Mouse (Mus musculus) telencephalon, adult 2 months (tissue): ENCODE results near the gene Wars2.
A peak's percentile ranks its signal among the peaks of the same experiment; 100 is the strongest.

Experiments used
- DNase-seq: peaks from one replicate; pipeline ENCODE4 v3.0.0-alpha.2; 2011; ENCODE audit warnings: low read depth, low spot score

Wars2 gene

DNA sequence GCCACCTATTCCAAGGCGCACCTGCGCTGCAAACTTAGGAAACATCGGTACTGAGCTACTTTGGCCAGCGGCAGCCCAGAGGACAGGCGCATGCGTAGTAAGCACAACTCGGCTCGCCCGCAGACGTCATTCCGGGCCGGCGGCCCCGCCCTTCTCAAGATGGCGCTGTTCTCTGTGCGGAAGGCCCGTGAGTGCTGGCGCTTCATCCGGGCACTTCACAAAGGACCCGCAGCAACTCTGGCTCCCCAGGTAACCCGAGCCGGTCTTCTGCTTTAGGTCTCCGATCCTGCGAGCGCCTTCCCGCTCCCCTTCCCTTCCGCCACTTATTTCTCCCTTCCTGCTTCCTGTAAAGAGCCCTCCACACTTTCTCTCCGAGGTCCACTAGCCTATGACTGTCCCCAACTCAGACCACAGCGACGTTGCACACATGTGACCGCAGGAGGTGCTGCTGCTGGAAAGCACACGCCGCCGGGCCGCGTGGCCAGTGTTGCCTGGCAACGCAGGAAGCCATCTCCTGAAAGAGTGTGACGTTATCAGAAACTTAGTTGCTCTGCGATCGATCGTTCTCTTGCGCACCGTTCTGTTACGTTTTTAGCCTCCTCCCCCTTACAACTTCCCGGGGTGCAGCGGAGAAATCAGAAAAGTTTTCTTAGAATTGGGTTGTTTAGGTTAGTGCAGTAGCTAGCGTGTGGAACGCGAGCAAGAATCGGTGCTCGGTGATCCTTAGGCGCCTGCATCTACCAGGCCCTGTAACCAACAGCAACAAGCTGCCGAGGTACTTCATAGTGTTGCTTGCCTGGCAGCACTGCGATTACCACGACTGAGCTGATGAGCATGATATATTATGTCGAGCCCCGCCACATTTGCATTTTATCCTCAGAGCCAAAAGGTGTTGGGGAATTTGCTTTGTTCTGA lies at the start of gene Wars2:
TSS of gene Wars2 (plus strand) at position 129 of the 915 bp plus-strand sequence.
- DNase-seq: peak; percentile 94

DNA sequence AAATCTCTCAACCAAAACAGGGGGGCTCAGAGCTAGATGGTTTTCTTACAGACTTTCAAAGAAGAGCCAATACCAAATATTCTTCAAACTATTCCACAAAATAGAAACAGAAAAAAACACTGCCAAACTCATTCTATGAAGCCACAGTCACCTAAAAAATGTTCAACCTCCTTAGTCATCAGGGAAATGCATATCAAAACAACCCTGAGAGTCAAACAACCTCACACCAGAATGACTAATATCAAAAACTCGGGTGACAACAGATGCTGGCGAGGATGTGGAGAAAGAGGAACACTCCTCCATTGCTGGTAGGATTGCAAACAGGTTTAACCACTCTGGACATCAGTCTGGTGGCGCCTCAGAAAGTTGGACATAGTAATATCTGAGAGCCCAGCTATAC lies 44.1 kb upstream of the Wars2 start:
- no peak for DNase-seq

- no peak for DNase-seq
Observed at GRCm38 (mm10) chr3:99110353-99111213, 30.3 kb upstream of the Wars2 start.

- no peak for DNase-seq
Observed at GRCm38 (mm10) chr3:99111214-99111608, 29.7 kb upstream of the Wars2 start.

DNA sequence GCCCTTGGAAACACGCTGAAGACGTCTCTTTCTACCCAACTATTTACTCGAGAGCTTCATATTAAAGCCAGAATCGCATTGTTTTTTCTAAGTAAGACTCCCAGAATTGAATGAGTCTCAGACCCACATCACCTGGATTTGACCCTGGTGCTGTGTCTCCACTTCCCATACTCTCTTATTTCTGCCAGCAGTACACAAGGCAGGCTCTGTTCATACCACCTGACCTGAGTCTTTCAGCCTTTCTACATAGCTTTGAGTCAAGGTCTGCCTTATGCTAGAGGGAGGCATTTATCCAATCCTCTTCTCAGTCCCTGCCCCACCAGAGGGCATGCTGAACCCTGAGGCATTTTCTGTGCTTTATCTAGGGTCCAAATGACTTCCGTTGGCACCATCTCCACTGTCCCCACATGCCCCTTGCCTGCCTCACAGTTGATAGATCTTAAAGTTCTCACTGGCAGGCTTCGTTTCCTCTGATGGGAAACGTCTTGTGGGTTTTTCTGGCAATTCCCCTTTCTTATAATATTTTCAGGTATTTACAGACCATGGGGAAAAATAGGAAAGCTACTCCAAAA lies 27.5 kb upstream of the Wars2 start:
- DNase-seq: no peak

- no peak for DNase-seq
Observed at GRCm38 (mm10) chr3:99120942-99121341, 19.9 kb upstream of the Wars2 start.

- no peak for DNase-seq
Observed at GRCm38 (mm10) chr3:99130521-99130920, 10.3 kb upstream of the Wars2 start.

- peak; percentile 96 for DNase-seq
Observed at GRCm38 (mm10) chr3:99131973-99132372, 8.9 kb upstream of the Wars2 start.

- no peak for DNase-seq
Observed at GRCm38 (mm10) chr3:99133913-99134312, 7.0 kb upstream of the Wars2 start.

DNA sequence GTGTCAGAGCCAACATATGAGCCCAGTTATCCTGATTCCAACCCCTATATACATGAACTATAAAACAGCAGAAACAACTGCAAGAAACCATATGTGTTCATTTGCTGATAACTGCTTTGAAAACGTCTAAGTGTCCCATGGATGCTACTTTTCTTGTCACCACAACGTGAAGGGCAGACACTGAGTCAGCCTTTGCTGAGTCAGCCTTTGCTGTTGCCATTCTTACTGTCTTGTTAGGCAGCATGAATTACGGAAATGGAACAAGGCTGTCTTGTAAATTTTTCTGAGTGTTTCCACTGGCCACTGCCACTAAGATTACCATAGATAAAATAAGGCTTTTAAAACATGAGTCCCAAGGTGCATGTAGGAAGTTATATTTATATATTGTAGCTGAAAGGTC lies 7.0 kb downstream of the Wars2 start:
- no peak for DNase-seq

GRCm38 (mm10) chr3:99149035-99149434 lies 8.2 kb downstream of the Wars2 start:
- DNase-seq: no peak

- DNase-seq: no peak
Observed at GRCm38 (mm10) chr3:99156286-99156685, 15.4 kb downstream of the Wars2 start.

- no peak for DNase-seq
Observed at GRCm38 (mm10) chr3:99156987-99157386, 16.1 kb downstream of the Wars2 start.

- DNase-seq: no peak
Observed at GRCm38 (mm10) chr3:99157451-99158015, 16.7 kb downstream of the Wars2 start.

DNA sequence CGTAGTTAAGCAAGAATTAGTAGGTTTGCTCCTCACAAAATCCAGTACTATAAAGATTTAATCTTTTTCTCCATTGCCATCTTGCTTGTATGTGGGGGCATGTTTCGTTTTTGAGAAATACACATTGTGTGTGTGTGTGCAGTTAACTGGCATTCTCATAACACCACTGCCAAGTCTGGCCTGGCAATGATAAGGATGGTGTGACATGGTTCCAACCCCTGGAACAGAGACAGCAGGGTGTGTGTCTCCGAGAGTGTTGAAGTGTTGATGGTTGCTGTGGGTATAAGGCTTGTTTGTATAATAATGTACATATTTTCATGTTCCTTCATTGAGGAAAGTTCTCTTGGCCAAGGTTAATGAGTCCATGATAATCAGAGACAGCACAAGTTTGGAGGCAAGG lies 19.1 kb downstream of the Wars2 start:
- no peak for DNase-seq

DNA sequence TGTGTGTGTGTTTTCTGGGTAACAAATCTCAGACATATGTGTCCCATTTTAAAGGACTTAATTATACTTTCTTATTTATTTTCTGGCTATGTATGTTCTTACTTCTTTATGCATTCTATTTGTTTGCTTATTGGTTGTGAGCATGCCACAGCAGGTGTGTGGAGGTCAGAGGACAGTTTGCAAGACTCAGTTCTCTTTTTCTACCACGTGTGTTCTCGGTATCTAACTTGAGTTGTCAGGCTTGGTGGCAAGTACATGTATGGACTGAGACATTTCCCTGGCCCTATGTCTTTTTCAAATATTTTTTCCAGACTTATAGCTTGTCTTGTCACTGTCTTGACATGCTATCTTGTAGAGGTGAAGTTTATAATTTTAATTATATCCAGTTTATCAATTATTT lies 21.3 kb downstream of the Wars2 start:
- DNase-seq: no peak

DNA sequence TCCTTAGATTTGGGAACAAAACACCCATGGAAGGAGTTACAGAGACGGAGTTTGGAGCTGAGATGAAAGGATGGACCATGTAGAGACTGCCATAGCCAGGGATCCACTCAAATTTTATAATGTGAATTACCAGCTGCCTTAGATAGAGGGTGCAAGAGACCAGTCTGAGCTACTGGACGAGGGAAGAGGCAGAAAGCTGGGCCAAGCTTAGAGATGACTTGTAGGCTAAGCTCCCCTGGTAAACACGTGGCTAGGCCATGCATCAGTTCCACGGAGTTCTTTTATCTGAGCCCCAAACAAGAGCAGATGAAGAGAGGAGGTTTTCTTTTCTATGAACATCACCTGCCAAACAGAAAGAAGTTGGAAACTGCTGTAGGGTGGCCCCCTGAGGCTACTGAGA lies 26.9 kb downstream of the Wars2 start:
- DNase-seq: no peak

- no peak for DNase-seq
Observed at GRCm38 (mm10) chr3:99173178-99173577, 32.3 kb downstream of the Wars2 start.

GRCm38 (mm10) chr3:99174658-99175304 lies 33.9 kb downstream of the Wars2 start:
- DNase-seq: no peak

- no peak for DNase-seq
Observed at GRCm38 (mm10) chr3:99183355-99184016, 42.6 kb downstream of the Wars2 start.

- no peak for DNase-seq
Observed at GRCm38 (mm10) chr3:99184373-99184772, 43.5 kb downstream of the Wars2 start.
